Mouse (Mus musculus): ENCODE measurements around the gene Zfp65. TPM values are rescaled to one million over a fixed set of nuclear protein-coding genes. Genes with fewer than 3 reads are reported as not detected.
"Not testable (repeated sequence)": the region's sequence is repeated elsewhere in the genome, so short reads cannot be mapped to it uniquely, and the experiment has no call there.

The Zfp65 gene
- polyA plus RNA-seq (2015; fragmentation: Nextera tagmentation; extraction: Ambion mirVana) = 4.5 and 5.3 TPM in 2 replicates

- Histone ChIP-seq H3K9me3 (ENCODE audit: control insufficient read depth, low read length) (no peaks in the 10 kb centered on the region), H3K4me1 (ENCODE audit: control insufficient read depth, insufficient read depth, low read length) (no peaks in the 10 kb centered on the region), H3K4me3 (ENCODE audit: low read length) (peak within 1 kb of the TSS; percentile 65), H3K9ac (ENCODE audit: low read depth, low read length) (peak within 1 kb of the TSS; percentile 78), H3K27ac (ENCODE audit: low read length) (peak within 1 kb of the TSS; percentile 48; the same call in 1 of the 2 replicates), H3K4me2 (ENCODE audit: low read depth, low read length) (peak within 1 kb of the TSS; percentile 74), H3K27me3 (replicated peaks; ENCODE audit: control insufficient read depth, insufficient read depth, low read length) (no peaks in the 10 kb centered on the region), H3K36me3 (ENCODE audit: control insufficient read depth, insufficient read depth, low read length) (no peaks in the 10 kb centered on the region)
- ATAC-seq = peak; percentile 92
- 5% methylated on average over 19 of the region's 21 CpGs for whole genome bisulfite sequencing
Observed at GRCm38 (mm10) chr13:67728641-67729318, at the start of gene Zfp65. Gene Zfp65 (minus strand): TSS chr13:67729173.

DNA sequence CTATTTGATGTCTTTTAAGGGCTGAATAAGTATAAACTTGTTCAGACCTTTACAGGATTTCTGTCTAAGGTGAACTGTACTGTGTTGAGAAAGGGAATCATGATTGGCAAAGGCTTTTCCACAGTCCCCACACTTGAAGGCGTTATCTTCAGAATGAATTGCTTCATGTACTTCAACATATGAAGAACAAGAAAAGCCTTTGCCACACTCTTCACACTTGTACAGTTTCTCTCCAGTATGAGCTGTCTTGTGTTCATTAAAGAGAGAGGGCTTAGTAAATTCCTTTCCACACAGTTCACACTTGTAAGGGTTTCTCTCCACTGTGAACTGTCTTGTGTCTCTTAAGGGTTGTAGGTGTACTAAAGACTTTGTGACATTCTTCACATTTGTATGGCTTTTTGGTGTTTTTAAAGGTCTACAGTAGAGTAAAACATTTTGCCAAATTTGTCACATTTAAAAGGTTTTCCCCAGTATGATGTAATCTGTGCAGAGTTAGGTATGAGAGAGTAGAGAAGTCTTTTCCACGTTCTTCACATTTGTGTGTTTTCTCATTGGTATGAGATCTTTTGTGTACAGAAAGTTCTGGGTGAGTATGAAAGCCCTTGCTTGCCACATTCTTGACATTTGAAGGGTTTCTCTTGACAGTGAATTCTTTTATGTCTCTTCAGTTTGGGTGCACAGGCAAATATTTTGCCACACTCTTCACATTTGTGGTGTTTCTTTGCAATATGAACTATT, 34.2 kb upstream of the Zfp65 start:
- H3K36me3 ChIP-seq (ENCODE audit: control insufficient read depth, insufficient read depth, low read length) = no peaks in the 10 kb centered on the region
- no peaks in the 10 kb centered on the region for H3K9me3 ChIP-seq (ENCODE audit: control insufficient read depth, low read length)
- 78% methylated on average over 2 of the region's 2 CpGs for WGBS
- H3K4me3 ChIP-seq (ENCODE audit: low read length) = no peak overlapping the region
- no peak overlapping the region for H3K9ac ChIP-seq (ENCODE audit: low read depth, low read length)
- no peaks in the 10 kb centered on the region for H3K27me3 ChIP-seq (replicated peaks; ENCODE audit: control insufficient read depth, insufficient read depth, low read length)
- no peak overlapping the region for H3K27ac ChIP-seq (ENCODE audit: low read length)
- H3K4me2 ChIP-seq (ENCODE audit: low read depth, low read length) = no peak overlapping the region
- ATAC-seq = no peak
- no peaks in the 10 kb centered on the region for H3K4me1 ChIP-seq (ENCODE audit: control insufficient read depth, insufficient read depth, low read length)

GRCm38 (mm10) chr13:67759966-67760365, 31.0 kb upstream of the Zfp65 start:
- WGBS = 93% methylated on average over 1 of the region's 1 CpGs
- H3K4me2 ChIP-seq (ENCODE audit: low read depth, low read length) = no peak overlapping the region

GRCm38 (mm10) chr13:67755761-67756160, 26.8 kb upstream of the Zfp65 start:
- H3K9ac ChIP-seq (ENCODE audit: low read depth, low read length) = no peak overlapping the region
- H3K36me3 ChIP-seq (ENCODE audit: control insufficient read depth, insufficient read depth, low read length) = no peaks in the 10 kb centered on the region
- no peak overlapping the region for H3K4me2 ChIP-seq (ENCODE audit: low read depth, low read length)
- WGBS = 82% methylated on average over 6 of the region's 6 CpGs
- no peaks in the 10 kb centered on the region for H3K9me3 ChIP-seq (ENCODE audit: control insufficient read depth, low read length)
- H3K27ac ChIP-seq (ENCODE audit: low read length) = no peak overlapping the region
- H3K4me1 ChIP-seq (ENCODE audit: control insufficient read depth, insufficient read depth, low read length) = no peaks in the 10 kb centered on the region; the same call in 1 of the 2 replicates
- H3K27me3 ChIP-seq (replicated peaks; ENCODE audit: control insufficient read depth, insufficient read depth, low read length) = no peaks in the 10 kb centered on the region
- no peak overlapping the region for H3K4me3 ChIP-seq (ENCODE audit: low read length)
- ATAC-seq = no peak

More at GRCm38 (mm10) chr13:67759966-67760365, 31.0 kb upstream of the Zfp65 start:
- Histone ChIP-seq H3K9me3 (ENCODE audit: control insufficient read depth, low read length) (no peaks in the 10 kb centered on the region), H3K4me3 (ENCODE audit: low read length) (no peak overlapping the region), H3K9ac (ENCODE audit: low read depth, low read length) (no peak overlapping the region), H3K4me1 (ENCODE audit: control insufficient read depth, insufficient read depth, low read length) (no peaks in the 10 kb centered on the region), H3K27me3 (replicated peaks; ENCODE audit: control insufficient read depth, insufficient read depth, low read length) (no peaks in the 10 kb centered on the region), H3K27ac (ENCODE audit: low read length) (no peak overlapping the region), H3K36me3 (ENCODE audit: control insufficient read depth, insufficient read depth, low read length) (no peaks in the 10 kb centered on the region)
- no peak for ATAC-seq

DNA sequence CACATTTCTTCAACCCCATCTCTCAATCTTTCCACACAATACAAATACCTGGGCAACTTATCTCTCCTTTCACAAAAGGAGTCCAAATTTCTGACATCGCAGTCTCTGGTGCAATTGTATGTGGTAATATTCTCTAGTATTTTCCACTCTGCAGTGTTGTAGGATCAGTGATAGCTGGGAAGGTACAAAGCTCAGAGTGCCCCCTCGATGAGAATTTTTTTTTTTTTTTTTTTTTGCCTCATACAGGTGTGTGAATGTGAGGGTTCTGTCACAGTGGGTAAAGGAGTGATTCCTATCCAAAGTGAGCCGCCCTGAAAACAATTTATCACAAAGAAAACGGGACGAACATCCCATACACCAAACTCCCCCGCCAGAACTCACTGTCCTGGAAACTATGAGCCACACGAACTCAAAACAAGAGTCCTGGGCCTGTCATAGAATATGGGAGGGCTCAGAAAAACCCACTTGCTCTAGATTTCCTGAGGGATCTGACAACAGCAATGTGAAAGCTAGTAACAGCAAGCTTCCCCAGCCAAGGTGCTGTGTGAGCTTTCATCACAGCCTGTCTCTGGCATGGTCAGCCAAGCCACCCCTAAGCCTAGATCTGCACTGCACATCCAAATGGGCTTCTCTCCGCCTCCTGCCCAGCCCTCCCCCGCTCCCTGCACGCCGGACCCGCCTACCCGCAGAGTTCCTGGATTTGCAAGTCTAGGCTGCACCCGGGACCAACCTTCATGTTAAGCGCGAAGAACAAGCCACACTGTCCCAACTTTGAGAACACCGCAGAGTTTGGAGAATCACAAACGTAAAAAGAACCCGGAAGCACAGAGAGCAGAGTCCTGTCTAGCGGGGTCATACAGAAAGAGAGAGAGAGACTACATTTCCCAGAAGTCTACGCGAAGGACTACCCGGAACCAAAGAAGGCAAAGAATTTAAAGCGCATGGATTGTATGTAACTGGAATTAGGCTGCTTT, 25.6 kb upstream of the Zfp65 start, which contains the start of gene Zfp85:
TSS of gene Zfp85 (minus strand) at position 896 of the 974 bp plus-strand sequence.
- Histone ChIP-seq H3K27ac (ENCODE audit: low read length) (peak within 1 kb of the TSS; percentile 82), H3K4me3 (ENCODE audit: low read length) (peak within 1 kb of the TSS; percentile 70), H3K9me3 (ENCODE audit: control insufficient read depth, low read length) (no peaks in the 10 kb centered on the region), H3K4me1 (ENCODE audit: control insufficient read depth, insufficient read depth, low read length) (no peaks in the 10 kb centered on the region; the same call in 1 of the 2 replicates), H3K36me3 (ENCODE audit: control insufficient read depth, insufficient read depth, low read length) (no peaks in the 10 kb centered on the region), H3K4me2 (ENCODE audit: low read depth, low read length) (peak within 1 kb of the TSS; percentile 62), H3K27me3 (replicated peaks; ENCODE audit: control insufficient read depth, insufficient read depth, low read length) (no peaks in the 10 kb centered on the region), H3K9ac (ENCODE audit: low read depth, low read length) (peak within 1 kb of the TSS; percentile 75)
- peak; percentile 98 for ATAC-seq
- 5% methylated on average over 24 of the region's 24 CpGs for WGBS

- H3K4me1 ChIP-seq (ENCODE audit: control insufficient read depth, insufficient read depth, low read length) = no peaks in the 10 kb centered on the region
- H3K27me3 ChIP-seq (replicated peaks; ENCODE audit: control insufficient read depth, insufficient read depth, low read length) = no peaks in the 10 kb centered on the region
- no peak overlapping the region for H3K4me3 ChIP-seq (ENCODE audit: low read length)
- H3K36me3 ChIP-seq (ENCODE audit: control insufficient read depth, insufficient read depth, low read length) = peaks cover under 1% of the 10 kb centered on the region; the same call in 1 of the 2 replicates
- no peak overlapping the region for H3K27ac ChIP-seq (ENCODE audit: low read length)
- H3K9me3 ChIP-seq (ENCODE audit: control insufficient read depth, low read length) = no peaks in the 10 kb centered on the region
- 89% methylated on average over 9 of the region's 9 CpGs for WGBS
- ATAC-seq = no peak
- no peak overlapping the region for H3K9ac ChIP-seq (ENCODE audit: low read depth, low read length)
- H3K4me2 ChIP-seq (ENCODE audit: low read depth, low read length) = no peak overlapping the region
Observed at GRCm38 (mm10) chr13:67743896-67744295, 14.9 kb upstream of the Zfp65 start.

DNA sequence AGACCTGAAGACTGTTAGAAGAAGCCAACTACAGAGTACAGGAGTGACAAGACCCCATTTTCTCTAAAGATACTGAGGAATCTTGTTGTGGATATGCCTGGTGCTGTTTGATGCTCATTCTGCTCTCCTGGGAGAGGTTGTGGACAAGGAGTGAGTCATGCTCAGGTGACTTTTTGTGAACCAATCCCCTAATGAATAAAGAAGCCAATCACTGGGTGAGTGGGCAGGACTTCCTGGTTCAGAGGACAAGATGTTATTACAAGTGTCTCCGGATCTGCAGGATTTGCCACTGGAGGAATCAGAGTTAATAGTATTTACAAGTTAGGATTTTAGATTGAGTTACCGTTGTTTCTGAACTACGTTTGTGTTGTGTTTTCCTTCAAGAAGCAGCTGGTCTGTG, 14.0 kb upstream of the Zfp65 start:
- H3K4me2 ChIP-seq (ENCODE audit: low read depth, low read length) = no peak overlapping the region
- WGBS = 89% methylated on average over 3 of the region's 3 CpGs
- H3K27me3 ChIP-seq (replicated peaks; ENCODE audit: control insufficient read depth, insufficient read depth, low read length) = no peaks in the 10 kb centered on the region
- ATAC-seq = no peak
- no peak overlapping the region for H3K9ac ChIP-seq (ENCODE audit: low read depth, low read length)
- no peak overlapping the region for H3K4me3 ChIP-seq (ENCODE audit: low read length)
- H3K36me3 ChIP-seq (ENCODE audit: control insufficient read depth, insufficient read depth, low read length) = no peaks in the 10 kb centered on the region
- H3K9me3 ChIP-seq (ENCODE audit: control insufficient read depth, low read length) = no peaks in the 10 kb centered on the region
- no peak overlapping the region for H3K27ac ChIP-seq (ENCODE audit: low read length)
- no peaks in the 10 kb centered on the region for H3K4me1 ChIP-seq (ENCODE audit: control insufficient read depth, insufficient read depth, low read length)

DNA sequence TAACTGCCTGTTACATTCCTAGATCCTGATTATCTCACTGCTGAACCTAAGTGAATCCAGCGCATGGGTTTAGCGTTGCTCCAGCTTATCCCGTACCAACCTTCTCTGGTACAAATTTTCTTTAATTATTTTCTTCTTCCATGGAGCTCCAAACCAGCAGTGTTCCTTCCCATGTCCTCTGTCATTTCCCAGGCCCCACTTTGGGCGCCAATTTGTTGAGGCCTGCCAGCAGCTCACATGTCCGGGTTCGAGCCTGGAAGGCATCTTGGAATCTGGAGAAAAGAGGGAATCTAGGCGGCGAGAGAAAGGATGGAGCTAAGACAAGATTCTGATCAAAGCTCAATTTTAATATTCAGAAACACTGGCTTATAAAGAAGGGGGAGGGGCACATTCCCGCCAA, 5.4 kb upstream of the Zfp65 start:
- H3K4me1 ChIP-seq (ENCODE audit: control insufficient read depth, insufficient read depth, low read length); H3K27ac ChIP-seq (ENCODE audit: low read length); H3K4me2 ChIP-seq (ENCODE audit: low read depth, low read length); H3K9me3 ChIP-seq (ENCODE audit: control insufficient read depth, low read length); H3K4me3 ChIP-seq (ENCODE audit: low read length); H3K9ac ChIP-seq (ENCODE audit: low read depth, low read length); ATAC-seq; H3K36me3 ChIP-seq (ENCODE audit: control insufficient read depth, insufficient read depth, low read length); H3K27me3 ChIP-seq (replicated peaks; ENCODE audit: control insufficient read depth, insufficient read depth, low read length): not testable (repeated sequence)
- WGBS = 94% methylated on average over 9 of the region's 9 CpGs

DNA sequence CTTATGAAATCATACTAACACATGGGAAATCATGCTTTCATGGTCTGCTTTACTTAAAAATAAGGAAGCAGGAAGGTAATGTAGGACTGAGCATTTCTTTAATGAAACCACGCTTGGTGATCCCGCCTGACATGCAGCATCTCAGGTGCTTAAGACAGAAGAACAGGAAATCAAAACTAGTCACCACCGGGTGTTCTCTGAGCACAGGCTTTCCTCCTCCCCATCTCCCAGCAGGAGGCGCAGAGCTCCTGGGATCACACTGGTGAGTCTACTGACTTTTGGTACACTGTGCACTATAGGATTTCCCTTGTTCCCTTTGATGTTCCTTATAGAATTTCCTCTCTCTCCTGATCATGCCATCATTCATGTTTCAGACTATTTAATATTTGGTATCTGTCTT, 468 bp upstream of the Zfp65 start:
- not testable (repeated sequence) for H3K27ac ChIP-seq (ENCODE audit: low read length); H3K36me3 ChIP-seq (ENCODE audit: control insufficient read depth, insufficient read depth, low read length); H3K9me3 ChIP-seq (ENCODE audit: control insufficient read depth, low read length); H3K4me1 ChIP-seq (ENCODE audit: control insufficient read depth, insufficient read depth, low read length); H3K27me3 ChIP-seq (replicated peaks; ENCODE audit: control insufficient read depth, insufficient read depth, low read length)
- WGBS = 31% methylated on average over 4 of the region's 4 CpGs
- H3K9ac ChIP-seq (ENCODE audit: low read depth, low read length) = peak overlapping the region; percentile 78
- H3K4me3 ChIP-seq (ENCODE audit: low read length) = peak overlapping the region; percentile 65
- peak; percentile 89 for ATAC-seq
- peak overlapping the region; percentile 74 for H3K4me2 ChIP-seq (ENCODE audit: low read depth, low read length)

Data from intestine, embryonic 16.5 days (tissue).